Mouse (Mus musculus): Measurements from ENCODE around the gene Rock2. TPM values are rescaled to one million over a fixed set of nuclear protein-coding genes. Genes with fewer than 3 reads are reported as not detected.

Rock2 gene
- polyA plus RNA-seq, 1 experiment = 95.1 TPM

- no peak overlapping the region for H3K27ac ChIP-seq (ENCODE audit: insufficient read depth, low read length)
Measured at GRCm38 (mm10) chr12:16853431-16854165, 41.1 kb upstream of the Rock2 start.

GRCm38 (mm10) chr12:16855632-16856305 lies 38.9 kb upstream of the Rock2 start:
- Histone ChIP-seq H3K27me3 (ENCODE audit: control insufficient read depth, insufficient read depth, low read length, poor library complexity, severe bottlenecking) (no peaks in the 10 kb centered on the region; the same call in 1 of the 2 replicates), H3K9ac (ENCODE audit: low read depth, poor library complexity, severe bottlenecking) (no peak overlapping the region), H3K36me3 (ENCODE audit: control insufficient read depth, insufficient read depth, low read length, poor library complexity, severe bottlenecking) (no peaks in the 10 kb centered on the region), H3K9me3 (replicated peaks; ENCODE audit: control insufficient read depth, insufficient read depth, low read length, poor library complexity, severe bottlenecking) (no peaks in the 10 kb centered on the region), H3K27ac (ENCODE audit: insufficient read depth, low read length) (no peak overlapping the region), H3K4me1 (ENCODE audit: control insufficient read depth, insufficient read depth, low read length) (peaks cover 5% of the 10 kb centered on the region), H3K4me3 (ENCODE audit: low read depth, low read length) (no peak overlapping the region)
- TF ChIP-seq EP300 (IDR thresholded peaks at IDR 0.05; ENCODE audit: insufficient read depth, low read depth, low read length) (no peak), POLR2A (IDR thresholded peaks at IDR 0.05; ENCODE audit: insufficient read depth, low read length) (no peak), CTCF (IDR thresholded peaks at IDR 0.05; ENCODE audit: low read depth, low read length) (no peak)

More at GRCm38 (mm10) chr12:16853431-16854165, 41.1 kb upstream of the Rock2 start:
- Histone ChIP-seq H3K4me3 (ENCODE audit: low read depth, low read length) (peak overlapping the region; percentile 9; the same call in 1 of the 2 replicates), H3K9ac (ENCODE audit: low read depth, poor library complexity, severe bottlenecking) (no peak overlapping the region), H3K4me1 (ENCODE audit: control insufficient read depth, insufficient read depth, low read length) (peaks cover 10% of the 10 kb centered on the region), H3K36me3 (ENCODE audit: control insufficient read depth, insufficient read depth, low read length, poor library complexity, severe bottlenecking) (no peaks in the 10 kb centered on the region), H3K27me3 (ENCODE audit: control insufficient read depth, insufficient read depth, low read length, poor library complexity, severe bottlenecking) (no peaks in the 10 kb centered on the region; the same call in 1 of the 2 replicates), H3K9me3 (replicated peaks; ENCODE audit: control insufficient read depth, insufficient read depth, low read length, poor library complexity, severe bottlenecking) (no peaks in the 10 kb centered on the region)
- TF ChIP-seq POLR2A (IDR thresholded peaks at IDR 0.05; ENCODE audit: insufficient read depth, low read length) (no peak), CTCF (IDR thresholded peaks at IDR 0.05; ENCODE audit: low read depth, low read length) (no peak), EP300 (IDR thresholded peaks at IDR 0.05; ENCODE audit: insufficient read depth, low read depth, low read length) (no peak)

GRCm38 (mm10) chr12:16856306-16856679 lies 38.4 kb upstream of the Rock2 start:
- peaks cover 3% of the 10 kb centered on the region for H3K4me1 ChIP-seq (ENCODE audit: control insufficient read depth, insufficient read depth, low read length)
- no peaks in the 10 kb centered on the region; the same call in 1 of the 2 replicates for H3K27me3 ChIP-seq (ENCODE audit: control insufficient read depth, insufficient read depth, low read length, poor library complexity, severe bottlenecking)
- TF ChIP-seq POLR2A (IDR thresholded peaks at IDR 0.05; ENCODE audit: insufficient read depth, low read length) (no peak), EP300 (IDR thresholded peaks at IDR 0.05; ENCODE audit: insufficient read depth, low read depth, low read length) (no peak), CTCF (IDR thresholded peaks at IDR 0.05; ENCODE audit: low read depth, low read length) (no peak)
- H3K4me3 ChIP-seq (ENCODE audit: low read depth, low read length) = no peak overlapping the region
- no peak overlapping the region for H3K9ac ChIP-seq (ENCODE audit: low read depth, poor library complexity, severe bottlenecking)
- no peaks in the 10 kb centered on the region for H3K36me3 ChIP-seq (ENCODE audit: control insufficient read depth, insufficient read depth, low read length, poor library complexity, severe bottlenecking)
- no peaks in the 10 kb centered on the region for H3K9me3 ChIP-seq (replicated peaks; ENCODE audit: control insufficient read depth, insufficient read depth, low read length, poor library complexity, severe bottlenecking)
- H3K27ac ChIP-seq (ENCODE audit: insufficient read depth, low read length) = no peak overlapping the region

- Histone ChIP-seq H3K4me1 (ENCODE audit: control insufficient read depth, insufficient read depth, low read length) (peaks cover 3% of the 10 kb centered on the region), H3K36me3 (ENCODE audit: control insufficient read depth, insufficient read depth, low read length, poor library complexity, severe bottlenecking) (no peaks in the 10 kb centered on the region), H3K27ac (ENCODE audit: insufficient read depth, low read length) (no peak overlapping the region), H3K9ac (ENCODE audit: low read depth, poor library complexity, severe bottlenecking) (no peak overlapping the region), H3K9me3 (replicated peaks; ENCODE audit: control insufficient read depth, insufficient read depth, low read length, poor library complexity, severe bottlenecking) (no peaks in the 10 kb centered on the region), H3K4me3 (ENCODE audit: low read depth, low read length) (no peak overlapping the region), H3K27me3 (ENCODE audit: control insufficient read depth, insufficient read depth, low read length, poor library complexity, severe bottlenecking) (no peaks in the 10 kb centered on the region; the same call in 1 of the 2 replicates)
- TF ChIP-seq POLR2A (IDR thresholded peaks at IDR 0.05; ENCODE audit: insufficient read depth, low read length) (no peak), EP300 (IDR thresholded peaks at IDR 0.05; ENCODE audit: insufficient read depth, low read depth, low read length) (no peak), CTCF (IDR thresholded peaks at IDR 0.05; ENCODE audit: low read depth, low read length) (no peak)
Measured at GRCm38 (mm10) chr12:16858081-16858480, 36.6 kb upstream of the Rock2 start.

- TF ChIP-seq POLR2A (IDR thresholded peaks at IDR 0.05; ENCODE audit: insufficient read depth, low read length) (no peak), EP300 (IDR thresholded peaks at IDR 0.05; ENCODE audit: insufficient read depth, low read depth, low read length) (no peak), CTCF (IDR thresholded peaks at IDR 0.05; ENCODE audit: low read depth, low read length) (no peak)
- no peaks in the 10 kb centered on the region for H3K9me3 ChIP-seq (replicated peaks; ENCODE audit: control insufficient read depth, insufficient read depth, low read length, poor library complexity, severe bottlenecking)
- H3K4me3 ChIP-seq (ENCODE audit: low read depth, low read length) = no peak overlapping the region
- H3K4me1 ChIP-seq (ENCODE audit: control insufficient read depth, insufficient read depth, low read length) = no peaks in the 10 kb centered on the region
- H3K27ac ChIP-seq (ENCODE audit: insufficient read depth, low read length) = no peak overlapping the region
- no peaks in the 10 kb centered on the region for H3K36me3 ChIP-seq (ENCODE audit: control insufficient read depth, insufficient read depth, low read length, poor library complexity, severe bottlenecking)
- no peak overlapping the region for H3K9ac ChIP-seq (ENCODE audit: low read depth, poor library complexity, severe bottlenecking)
- H3K27me3 ChIP-seq (ENCODE audit: control insufficient read depth, insufficient read depth, low read length, poor library complexity, severe bottlenecking) = no peaks in the 10 kb centered on the region; the same call in 1 of the 2 replicates
Measured at GRCm38 (mm10) chr12:16859781-16860180, 34.9 kb upstream of the Rock2 start.

GRCm38 (mm10) chr12:16860533-16860932 lies 34.2 kb upstream of the Rock2 start:
- no peaks in the 10 kb centered on the region for H3K9me3 ChIP-seq (replicated peaks; ENCODE audit: control insufficient read depth, insufficient read depth, low read length, poor library complexity, severe bottlenecking)
- no peak overlapping the region for H3K4me3 ChIP-seq (ENCODE audit: low read depth, low read length)
- TF ChIP-seq EP300 (IDR thresholded peaks at IDR 0.05; ENCODE audit: insufficient read depth, low read depth, low read length) (no peak), POLR2A (IDR thresholded peaks at IDR 0.05; ENCODE audit: insufficient read depth, low read length) (no peak), CTCF (IDR thresholded peaks at IDR 0.05; ENCODE audit: low read depth, low read length) (no peak)
- no peaks in the 10 kb centered on the region for H3K36me3 ChIP-seq (ENCODE audit: control insufficient read depth, insufficient read depth, low read length, poor library complexity, severe bottlenecking)
- H3K9ac ChIP-seq (ENCODE audit: low read depth, poor library complexity, severe bottlenecking) = no peak overlapping the region
- H3K4me1 ChIP-seq (ENCODE audit: control insufficient read depth, insufficient read depth, low read length) = no peaks in the 10 kb centered on the region
- H3K27me3 ChIP-seq (ENCODE audit: control insufficient read depth, insufficient read depth, low read length, poor library complexity, severe bottlenecking) = no peaks in the 10 kb centered on the region
- H3K27ac ChIP-seq (ENCODE audit: insufficient read depth, low read length) = no peak overlapping the region

Measured in ES-Bruce4 (cell line).